Mouse (Mus musculus) intestine, postnatal 0 days (tissue): Measurements from ENCODE around the gene Wdfy2. TPM values are rescaled to one million over a fixed set of nuclear protein-coding genes. Genes with fewer than 3 reads are reported as not detected.

Source experiments
- ATAC-seq: fragments of 200-750 bp; cut with Nextera tagmentation; 2 replicates; pipeline ENCODE4 v1.8.0; 2017; ENCODE audit warnings: mild to moderate bottlenecking, moderate TSS enrichment, moderate library complexity
- H3K27ac ChIP-seq: fragments of 300-500 bp; sonication (generic); 2 replicates; pipeline ENCODE4 v1.5.1; 2014; ENCODE audit warnings: mild to moderate bottlenecking, low read depth, low read length, moderate library complexity
- H3K27me3 ChIP-seq: fragments of 300-500 bp; sonication (generic); replicated peaks from 2 replicates; pipeline ENCODE4 v1.6.1; 2014; ENCODE audit warnings: low read length, mixed read lengths; ENCODE audit not compliant: control insufficient read depth, insufficient read depth
- H3K36me3 ChIP-seq: fragments of 300-500 bp; sonication (generic); 2 replicates; pipeline ENCODE4 v1.6.1; 2014; ENCODE audit warnings: mild to moderate bottlenecking, moderate library complexity; ENCODE audit not compliant: control insufficient read depth, insufficient read depth
- H3K4me1 ChIP-seq: fragments of 300-500 bp; sonication (generic); replicated peaks from 2 replicates; pipeline ENCODE4 v1.6.1; 2014; ENCODE audit warnings: antibody characterized with exemption, low read length, mixed read lengths; ENCODE audit not compliant: control insufficient read depth, insufficient read depth
- H3K4me2 ChIP-seq: fragments of 300-500 bp; sonication (generic); replicated peaks from 2 replicates; pipeline ENCODE4 v1.6.1; 2014; ENCODE audit warnings: low read depth, mild to moderate bottlenecking, moderate library complexity
- H3K4me3 ChIP-seq: fragments of 300-500 bp; sonication (generic); 2 replicates; pipeline ENCODE4 v1.5.1; 2014; ENCODE audit warnings: low read depth, low read length
- H3K9ac ChIP-seq: fragments of 300-500 bp; sonication (generic); 2 replicates; pipeline ENCODE4 v1.6.1; 2014; ENCODE audit warnings: mild to moderate bottlenecking, low read depth, low read length
- H3K9me3 ChIP-seq: fragments of 300-500 bp; sonication (generic); 2 replicates; pipeline ENCODE4 v1.6.1; 2016; ENCODE audit warnings: mixed run types; ENCODE audit not compliant: control insufficient read depth
- CTCF ChIP-seq: sonication (generic); IDR thresholded peaks from 2 replicates; pipeline ENCODE4 v1.5.1; 2016; ENCODE audit warnings: low read depth, mild to moderate bottlenecking, control low read depth, antibody characterized with exemption, moderate library complexity
- WGBS: fragments of 180-500 bp; shearing (Covaris S2); extraction: QIAGEN DNeasy Blood & Tissue Kit; methylation state at CpG from one replicate; pipeline ENCODE4 v1.1.7; 2014; 5-methylcytosine and 5-hydroxymethylcytosine counted together
- polyA plus RNA-seq: library from polyadenylated mRNA; unstranded; fragments of >200 nt; fragmentation: Nextera tagmentation; extraction: Ambion mirVana; gene quantifications from 2 replicates; pipeline ENCODE4 v1.2.1, GENCODE M21; 2015

The Wdfy2 gene
- polyA plus RNA-seq, 1 experiment from 2014 or later: 1.4 TPM

DNA sequence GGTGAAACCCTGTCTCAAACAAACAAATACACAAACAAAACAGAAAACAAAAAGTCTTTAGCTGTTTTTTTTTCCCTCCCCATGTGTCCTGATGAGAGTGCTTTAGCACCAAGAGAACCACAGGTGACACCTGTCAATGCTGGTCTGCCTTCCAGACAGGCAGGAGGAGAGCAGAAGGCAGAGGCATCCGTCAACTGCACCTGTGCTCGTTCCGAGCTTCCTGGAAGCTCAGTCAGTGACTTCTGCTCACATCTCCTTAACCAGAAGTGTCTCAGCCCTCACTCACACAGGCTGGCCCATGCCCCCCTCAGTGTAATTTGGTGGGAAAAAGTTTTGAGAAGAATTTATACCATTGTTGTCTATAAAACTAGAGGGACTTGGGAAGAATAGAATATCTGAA is 15.4 kb downstream of the Wdfy2 start:
- ATAC-seq: no peak
- no peak overlapping the region for H3K9ac ChIP-seq
- H3K27me3 ChIP-seq: no peaks in the 10 kb centered on the region
- no peaks in the 10 kb centered on the region for H3K4me1 ChIP-seq
- H3K9me3 ChIP-seq: no peaks in the 10 kb centered on the region
- 76% methylated on average over 3 of the region's 3 CpGs for WGBS
- no peak overlapping the region for H3K4me2 ChIP-seq
- no peak for TF ChIP-seq CTCF
- no peak overlapping the region for H3K4me3 ChIP-seq
- H3K36me3 ChIP-seq: no peaks in the 10 kb centered on the region; the same call in 1 of the 2 replicates
- H3K27ac ChIP-seq: no peak overlapping the region

DNA sequence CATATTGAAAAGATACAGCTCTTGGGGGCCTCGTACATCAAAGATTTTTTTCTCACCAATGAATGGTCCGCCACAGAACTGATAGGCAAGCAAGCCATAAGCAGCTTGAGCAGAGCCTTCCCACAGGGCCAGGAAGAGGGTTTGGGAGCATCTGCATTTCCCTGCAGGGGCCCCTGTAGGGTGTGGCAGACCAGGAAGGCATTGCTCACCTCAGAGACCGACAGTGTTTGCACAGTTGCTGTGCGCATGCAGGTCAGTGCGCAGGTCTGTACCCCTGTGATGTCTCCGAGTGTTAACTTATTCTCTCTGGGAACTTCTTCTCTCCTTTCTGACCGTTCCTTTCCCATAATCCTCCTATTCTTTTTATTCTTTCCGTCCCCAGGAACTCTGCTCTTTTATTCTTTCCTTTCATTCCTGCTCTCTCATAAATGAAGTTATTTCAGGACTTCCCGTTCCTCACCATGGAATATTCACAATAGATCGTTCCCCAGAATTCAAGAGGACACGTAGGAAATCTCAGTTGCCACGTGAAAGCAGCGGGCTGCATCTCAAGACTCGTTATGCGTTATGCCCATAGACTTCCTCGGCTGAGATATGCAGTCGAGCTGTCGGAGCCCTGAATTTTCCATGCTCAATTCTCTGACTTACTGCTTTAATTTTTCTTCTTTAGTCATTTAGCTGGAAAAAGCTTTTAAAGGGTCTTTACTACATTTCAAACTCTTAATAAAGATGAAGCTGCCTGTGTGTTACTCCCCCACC is 17.8 kb downstream of the Wdfy2 start:
- Histone ChIP-seq H3K4me1 (no peaks in the 10 kb centered on the region), H3K9ac (no peak overlapping the region), H3K27ac (no peak overlapping the region), H3K4me2 (no peak overlapping the region), H3K36me3 (no peaks in the 10 kb centered on the region; the same call in 1 of the 2 replicates), H3K27me3 (no peaks in the 10 kb centered on the region), H3K4me3 (no peak overlapping the region), H3K9me3 (no peaks in the 10 kb centered on the region)
- no peak for TF ChIP-seq CTCF
- no peak for ATAC-seq
- 66% methylated on average over 18 of the region's 18 CpGs for WGBS

DNA sequence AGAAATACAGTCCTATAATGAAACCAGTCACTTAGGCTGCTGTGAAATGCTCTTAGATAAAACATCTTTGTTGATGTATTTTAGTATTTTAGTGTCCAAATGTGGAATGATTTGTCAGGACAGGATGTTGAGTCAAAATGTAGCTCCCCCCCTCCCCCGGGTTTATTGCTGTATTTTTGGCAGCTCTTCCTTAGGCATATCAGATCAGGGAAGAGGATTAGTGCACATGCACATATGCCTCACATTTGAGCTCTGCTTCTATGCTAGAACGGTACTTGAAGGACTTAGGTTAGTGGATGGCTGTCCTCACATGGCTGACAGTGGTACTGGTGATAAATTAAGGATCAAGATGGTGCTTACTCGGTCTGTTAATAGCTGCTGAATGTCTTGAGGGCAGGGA is 18.4 kb downstream of the Wdfy2 start:
- H3K4me3 ChIP-seq: no peak overlapping the region
- ATAC-seq: no peak
- no peak for TF ChIP-seq CTCF
- 65% methylated on average over 3 of the region's 3 CpGs for WGBS
- H3K9me3 ChIP-seq: no peaks in the 10 kb centered on the region
- H3K4me2 ChIP-seq: no peak overlapping the region
- no peaks in the 10 kb centered on the region for H3K27me3 ChIP-seq
- H3K4me1 ChIP-seq: no peaks in the 10 kb centered on the region
- no peak overlapping the region for H3K27ac ChIP-seq
- no peaks in the 10 kb centered on the region for H3K36me3 ChIP-seq
- H3K9ac ChIP-seq: no peak overlapping the region

DNA sequence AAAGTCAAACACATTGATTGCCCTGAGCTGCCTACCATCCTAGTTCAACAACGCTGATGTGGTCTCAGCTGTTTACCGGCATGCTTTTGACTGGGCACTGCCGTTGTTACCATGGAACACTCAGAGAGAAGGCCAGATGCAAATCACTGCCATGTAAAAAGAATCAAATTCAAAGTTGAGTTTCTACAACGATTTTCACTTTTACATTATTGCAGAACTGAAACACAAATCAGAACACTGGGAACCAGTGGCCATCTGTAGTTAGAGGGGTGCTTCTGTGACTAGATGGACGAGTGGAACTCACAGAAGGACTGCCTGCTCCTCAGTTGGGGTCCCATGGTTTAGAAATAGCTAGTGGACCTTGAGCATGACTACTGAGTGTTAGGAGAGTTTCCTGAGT is 19.0 kb downstream of the Wdfy2 start:
- Histone ChIP-seq H3K4me2 (no peak overlapping the region), H3K27ac (no peak overlapping the region), H3K4me1 (no peaks in the 10 kb centered on the region), H3K4me3 (no peak overlapping the region), H3K27me3 (no peaks in the 10 kb centered on the region), H3K9ac (no peak overlapping the region), H3K36me3 (no peaks in the 10 kb centered on the region), H3K9me3 (no peaks in the 10 kb centered on the region)
- no peak for TF ChIP-seq CTCF
- 88% methylated on average over 5 of the region's 5 CpGs for WGBS
- ATAC-seq: no peak

DNA sequence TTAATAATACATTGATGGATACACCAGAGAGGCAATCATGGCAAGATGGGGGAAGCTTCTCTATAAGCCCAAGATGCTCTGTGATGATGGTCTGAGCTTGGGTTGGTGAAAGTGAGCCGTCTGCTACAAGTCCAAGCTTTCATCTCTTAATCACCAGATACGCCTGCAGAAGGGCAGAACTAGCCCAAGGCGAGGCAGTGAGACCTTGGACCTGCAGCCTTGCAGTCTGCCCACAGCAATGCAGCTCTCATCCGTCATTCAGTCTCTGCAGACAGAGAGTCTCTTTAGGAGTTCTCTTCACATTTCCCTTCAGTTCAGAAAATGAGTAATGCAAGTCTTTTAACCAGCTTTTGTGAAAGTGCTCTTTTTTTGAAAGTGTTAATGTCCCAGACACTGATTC is 20.4 kb downstream of the Wdfy2 start:
- H3K4me3 ChIP-seq: no peak overlapping the region
- H3K36me3 ChIP-seq: no peaks in the 10 kb centered on the region
- no peak for TF ChIP-seq CTCF
- no peaks in the 10 kb centered on the region for H3K9me3 ChIP-seq
- H3K27me3 ChIP-seq: no peaks in the 10 kb centered on the region
- ATAC-seq: no peak
- H3K9ac ChIP-seq: no peak overlapping the region
- H3K27ac ChIP-seq: no peak overlapping the region
- H3K4me1 ChIP-seq: no peaks in the 10 kb centered on the region
- H3K4me2 ChIP-seq: no peak overlapping the region
- WGBS: 57% methylated on average over 4 of the region's 4 CpGs

DNA sequence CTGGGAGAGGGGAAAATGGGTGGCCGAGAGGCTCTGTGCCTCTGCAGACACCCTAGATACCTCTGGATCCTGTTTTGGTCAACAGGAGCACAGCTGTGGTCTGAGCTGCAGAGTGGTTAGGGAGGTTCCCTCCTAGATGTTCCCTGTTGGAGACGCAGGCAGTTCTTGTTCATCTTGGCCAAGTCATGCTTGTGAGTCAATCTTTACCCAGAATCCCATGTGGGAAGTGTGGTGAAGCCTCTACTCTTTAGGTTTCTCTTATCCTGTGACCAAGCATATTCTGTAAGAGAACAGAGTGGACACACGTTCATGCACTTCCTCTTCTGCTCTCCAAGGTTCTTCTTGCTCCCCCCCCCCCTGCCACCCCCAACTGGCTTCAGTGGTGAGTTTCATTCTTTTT is 20.8 kb downstream of the Wdfy2 start:
- no peak overlapping the region for H3K9ac ChIP-seq
- WGBS: 71% methylated on average over 3 of the region's 3 CpGs

DNA sequence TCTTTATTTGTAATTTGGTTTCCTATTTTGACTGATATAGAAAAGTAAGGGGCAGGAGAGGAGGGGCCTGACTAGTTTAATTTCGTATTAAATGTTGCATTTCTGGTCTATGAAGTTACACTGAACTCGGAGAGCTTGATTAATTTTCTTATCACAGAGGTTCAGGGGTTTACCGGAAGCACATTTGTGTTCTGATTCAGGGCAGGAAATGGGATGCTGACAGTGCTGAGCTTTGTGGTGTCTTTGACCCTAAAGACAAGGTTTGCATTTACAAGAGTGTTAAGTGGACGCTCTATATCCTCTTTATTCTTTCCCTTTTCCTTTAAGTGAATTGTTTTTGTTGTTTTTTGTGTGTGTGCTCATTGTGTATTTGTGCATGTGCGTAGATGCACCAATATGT is 25.1 kb downstream of the Wdfy2 start:
- no peaks in the 10 kb centered on the region for H3K4me1 ChIP-seq
- H3K36me3 ChIP-seq: no peaks in the 10 kb centered on the region
- ATAC-seq: no peak
- no peak overlapping the region for H3K9ac ChIP-seq
- H3K27ac ChIP-seq: no peak overlapping the region
- no peak for TF ChIP-seq CTCF
- H3K4me2 ChIP-seq: no peak overlapping the region
- no peaks in the 10 kb centered on the region for H3K27me3 ChIP-seq
- no peak overlapping the region for H3K4me3 ChIP-seq
- WGBS: 82% methylated on average over 5 of the region's 5 CpGs
- no peaks in the 10 kb centered on the region for H3K9me3 ChIP-seq

More for the DNA sequence above, 20.8 kb downstream of the Wdfy2 start:
- no peaks in the 10 kb centered on the region for H3K36me3 ChIP-seq
- no peak overlapping the region for H3K4me2 ChIP-seq
- H3K27ac ChIP-seq: no peak overlapping the region
- H3K4me1 ChIP-seq: no peaks in the 10 kb centered on the region
- no peak for ATAC-seq
- H3K9me3 ChIP-seq: no peaks in the 10 kb centered on the region
- TF ChIP-seq CTCF: no peak
- H3K27me3 ChIP-seq: no peaks in the 10 kb centered on the region
- no peak overlapping the region for H3K4me3 ChIP-seq
